In the genomic region with DNA sequence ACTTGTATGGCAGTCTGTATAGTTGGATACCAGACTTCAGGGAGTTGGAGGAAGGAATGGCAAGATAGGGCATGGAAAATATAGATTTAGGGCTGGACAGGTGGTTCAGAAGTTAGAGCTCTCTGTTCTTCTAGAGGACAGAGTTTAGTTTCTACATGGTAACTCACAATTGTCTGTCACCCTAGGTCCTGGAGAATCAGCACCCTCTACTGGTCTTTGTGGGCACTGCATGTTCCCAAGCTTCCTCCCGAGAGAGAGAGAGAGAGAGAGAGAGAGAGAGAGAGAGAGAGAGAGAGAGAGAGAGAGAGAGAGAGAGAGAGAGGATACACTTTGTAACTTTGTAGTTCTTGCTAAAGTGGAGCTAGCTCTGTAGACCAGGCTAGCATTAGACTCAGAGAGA, we compare ENCODE assay signal across 11 mouse cellular contexts. TPM values are rescaled to one million over a fixed set of nuclear protein-coding genes. Genes with fewer than 3 reads are reported as not detected.
DNase-seq lines count a peak whose midpoint lies in the region; ATAC-seq lines count a peak whose summit lies in the region.
"Had no signal": no experiment of that assay in that cellular context is flagged by ENCODE, and none has a peak within 500 bp of the region (broad histone marks: within the 10 kb centered on the region; RNA-seq: fewer than 3 reads in every experiment).

No protein-coding gene starts in this region.

- peak; percentile 73 for DNase-seq in forebrain, embryonic 14.5 days (ENCODE audit: low spot score)
- peak; percentile 69 for DNase-seq in 416B (ENCODE audit: low read depth)
- DNase-seq in c-Kit-positive CD71-negative TER-119-negative erythroid progenitor cells, embryonic 14.5 days (ENCODE audit: low read depth) = peak; percentile 35
- peak; percentile 71 to 72 for DNase-seq in frontal cortex, postnatal 36 days (ENCODE audit: low spot score in 2 of 2)
- peak; percentile 67 to 69 for DNase-seq in layer of hippocampus, postnatal 14 days (ENCODE audit: low spot score in 2 of 2)
- peak; percentile 70 for DNase-seq in urinary bladder, postnatal 14 days (ENCODE audit: low spot score)

- ATAC-seq in forebrain, embryonic 14.5 days = no peak
- no peak for ATAC-seq in forebrain, embryonic 12.5 days (ENCODE audit: low FRiP score)
- peak; percentile 85 for ATAC-seq in megakaryocyte progenitor cell, adult 5-6 weeks (replicated peaks; ENCODE audit: poor library complexity)

- H3K27ac ChIP-seq in forebrain, embryonic 14.5 days (ENCODE audit: low read depth, low read length) = no peak overlapping the region
- H3K27ac ChIP-seq in forebrain, embryonic 12.5 days = no peak overlapping the region
- H3K27ac ChIP-seq: limb, embryonic 12.5 days had no signal

- H3K9ac ChIP-seq in forebrain, embryonic 14.5 days (ENCODE audit: low read length) = no peak overlapping the region
- H3K9ac ChIP-seq in forebrain, embryonic 12.5 days = no peak overlapping the region
- H3K9ac ChIP-seq: limb, embryonic 12.5 days had no signal

- H3K36me3 ChIP-seq in forebrain, embryonic 14.5 days (ENCODE audit: control insufficient read depth, insufficient read depth, low read length) = no peaks in the 10 kb centered on the region
- H3K36me3 ChIP-seq in forebrain, embryonic 12.5 days (replicated peaks) = no peaks in the 10 kb centered on the region
- H3K36me3 ChIP-seq: G1E; limb, embryonic 12.5 days had no signal

- no peaks in the 10 kb centered on the region for H3K27me3 ChIP-seq in forebrain, embryonic 14.5 days (replicated peaks; ENCODE audit: control insufficient read depth, insufficient read depth, low read length)
- no peaks in the 10 kb centered on the region for H3K27me3 ChIP-seq in forebrain, embryonic 12.5 days
- H3K27me3 ChIP-seq: limb, embryonic 12.5 days had no signal

- H3K9me3 ChIP-seq in forebrain, embryonic 14.5 days (replicated peaks; ENCODE audit: control insufficient read depth, low read length) = no peaks in the 10 kb centered on the region
- no peaks in the 10 kb centered on the region for H3K9me3 ChIP-seq in forebrain, embryonic 12.5 days

- no peak overlapping the region for H3K4me3 ChIP-seq in forebrain, embryonic 14.5 days (ENCODE audit: low read depth, low read length)
- H3K4me3 ChIP-seq in forebrain, embryonic 12.5 days (replicated peaks) = no peak overlapping the region
- H3K4me3 ChIP-seq: limb, embryonic 12.5 days had no signal

- 8% methylated on average over 1 of the region's 1 CpGs for WGBS in forebrain, embryonic 14.5 days
- WGBS in forebrain, embryonic 12.5 days = 13% methylated on average over 1 of the region's 1 CpGs

- no peaks in the 10 kb centered on the region for H3K4me1 ChIP-seq in forebrain, embryonic 14.5 days (ENCODE audit: control insufficient read depth, insufficient read depth, low read length)
- no peaks in the 10 kb centered on the region for H3K4me1 ChIP-seq in forebrain, embryonic 12.5 days

- H3K4me2 ChIP-seq in forebrain, embryonic 14.5 days (ENCODE audit: low read length) = no peak overlapping the region
- H3K4me2 ChIP-seq in forebrain, embryonic 12.5 days = no peak overlapping the region
- H3K4me2 ChIP-seq: limb, embryonic 12.5 days had no signal

RNA-seq across cellular contexts. Expression of gene 4930470P17Rik, which starts 5.1 kb away (rescaled TPM):
- not detected in 2 replicates for polyA plus RNA-seq in forebrain, embryonic 14.5 days (2014; fragmentation: Nextera tagmentation; extraction: Ambion mirVana)
- not detected in 2 replicates for polyA plus RNA-seq in forebrain, embryonic 12.5 days (2016; fragmentation: Nextera tagmentation; extraction: Ambion mirVana)
- not detected for total RNA-seq in layer of hippocampus, postnatal 14 days (2021)
- not detected in 2 replicates for total RNA-seq in megakaryocyte progenitor cell, adult 5-6 weeks (2015)
- not detected in 2 replicates for total RNA-seq in megakaryocyte progenitor cell, adult 5-6 weeks (2017)
- total RNA-seq: G1E had no signal
- polyA plus RNA-seq: G1E; limb, embryonic 12.5 days; stomach, embryonic 14.5 days had no signal
